Mouse (Mus musculus) left cerebral cortex, postnatal 14 days (tissue): ENCODE measurements around the gene Slc4a10. TPM values are rescaled to one million over a fixed set of nuclear protein-coding genes. Genes with fewer than 3 reads are reported as not detected.
"Not testable (repeated sequence)": the region's sequence is repeated elsewhere in the genome, so short reads cannot be mapped to it uniquely, and the experiment has no call there.

Experiments used
- DNase-seq, 2 experiments: peaks; one replicate each; pipeline ENCODE4 v3.0.0; 2021 to 2022; ENCODE audit warnings: low spot score in 2 of 2, mixed read lengths in 1 of 2
- intact Hi-C: fragments of 180-260 bp; cut with DNase I; formaldehyde crosslinking; loops from one replicate; pipeline ENCODE4 v1.15.1; 2025
- long read RNA-seq, 2 experiments: library from polyadenylated mRNA; stranded (forward); transcript quantifications; one replicate each; pipeline ENCODE4 v2.0.0; 2021
- total RNA-seq, 2 experiments: library from RNA; stranded (reverse); gene quantifications; 2 replicates each; pipeline ENCODE4 v1.2.3; 2021

The Slc4a10 gene
- total RNA-seq: 100 to 1,000 TPM; 191 to 198 TPM
- long read RNA-seq, experiment 1, full-length matches to known transcripts: 34 of 93 reads
- long read RNA-seq, experiment 1, partial matches to known transcripts: 42 of 93 reads
- long read RNA-seq, experiment 1, other reads (novel, unspliced or antisense): 17 of 93 reads
- long read RNA-seq, experiment 2, full-length matches to known transcripts: 19 of 76 reads
- long read RNA-seq, experiment 2, partial matches to known transcripts: 38 of 76 reads
- long read RNA-seq, experiment 2, other reads (novel, unspliced or antisense): 19 of 76 reads

- intact Hi-C loops: loop anchor here (5.0 kb wide), 1 partner anchor 411 kb away; no protein-coding TSS in a partner anchor
These were observed at the start of gene Slc4a10 for GRCm38 (mm10) chr2:62046421-62046845. Slc4a10 (plus strand) TSS chr2:62046462.

GRCm38 (mm10) chr2:62001251-62001650 is 45.0 kb upstream of the Slc4a10 start:
- intact Hi-C loops, DNase-seq: not testable (repeated sequence)

More at GRCm38 (mm10) chr2:62046421-62046845, at the start of gene Slc4a10:
- DNase-seq: peak; percentile 69 to 73

GRCm38 (mm10) chr2:62018209-62018608 is 28.1 kb upstream of the Slc4a10 start:
- intact Hi-C loops: no loop called here

GRCm38 (mm10) chr2:62046861-62047503 is 720 bp downstream of the Slc4a10 start:
- intact Hi-C loops: loop anchor here (5.0 kb wide), 1 partner anchor 410 kb away; no protein-coding TSS in a partner anchor
- peak; percentile 17 to 45 for DNase-seq

More at GRCm38 (mm10) chr2:62018209-62018608, 28.1 kb upstream of the Slc4a10 start:
- DNase-seq: no peak

GRCm38 (mm10) chr2:62047504-62048005 is 1.3 kb downstream of the Slc4a10 start:
- peak; percentile 76 to 84 for DNase-seq
- intact Hi-C loops: loop anchor here (5.0 kb wide), 1 partner anchor 410 kb away; no protein-coding TSS in a partner anchor

- DNase-seq: peak in 1 of 2 experiments; percentile 18
- intact Hi-C loops: loop anchor here (5.0 kb wide), 1 partner anchor 409 kb away; no protein-coding TSS in a partner anchor
These were observed 1.9 kb downstream of the Slc4a10 start for GRCm38 (mm10) chr2:62048116-62048515.

- intact Hi-C loops: no loop called here
- no peak for DNase-seq
These were observed 30.2 kb downstream of the Slc4a10 start for GRCm38 (mm10) chr2:62076512-62076911.

GRCm38 (mm10) chr2:62087566-62087965 is 41.3 kb downstream of the Slc4a10 start:
- intact Hi-C loops: no loop called here
- DNase-seq: no peak

- intact Hi-C loops: no loop called here
- DNase-seq: no peak
These were observed 42.5 kb downstream of the Slc4a10 start for GRCm38 (mm10) chr2:62088715-62089114.

- no peak for DNase-seq
- intact Hi-C loops: no loop called here
These were observed 42.9 kb downstream of the Slc4a10 start for GRCm38 (mm10) chr2:62089208-62089607.

- no peak for DNase-seq
- intact Hi-C loops: no loop called here
These were observed 54.3 kb downstream of the Slc4a10 start for GRCm38 (mm10) chr2:62100526-62100925.

GRCm38 (mm10) chr2:62115346-62115745 is 69.1 kb downstream of the Slc4a10 start:
- DNase-seq: peak; percentile 31 to 32
- intact Hi-C loops: no loop called here

GRCm38 (mm10) chr2:62129975-62130374 is 83.7 kb downstream of the Slc4a10 start:
- no peak for DNase-seq
- intact Hi-C loops: no loop called here

GRCm38 (mm10) chr2:62134911-62135310 is 88.6 kb downstream of the Slc4a10 start:
- intact Hi-C loops: no loop called here
- DNase-seq: no peak

- peak; percentile 28 to 36 for DNase-seq
- intact Hi-C loops: no loop called here
These were observed 101.4 kb downstream of the Slc4a10 start for GRCm38 (mm10) chr2:62147636-62148035.

GRCm38 (mm10) chr2:62149421-62149820 is 103.2 kb downstream of the Slc4a10 start:
- intact Hi-C loops: no loop called here
- DNase-seq: no peak

- intact Hi-C loops: no loop called here
- DNase-seq: peak; percentile 18 to 25
These were observed 104.6 kb downstream of the Slc4a10 start for GRCm38 (mm10) chr2:62150830-62151229.

- DNase-seq: no peak
- intact Hi-C loops: no loop called here
These were observed 163.8 kb downstream of the Slc4a10 start for GRCm38 (mm10) chr2:62210109-62210508.

GRCm38 (mm10) chr2:62211106-62211505 is 164.8 kb downstream of the Slc4a10 start:
- no peak for DNase-seq
- intact Hi-C loops: no loop called here

- intact Hi-C loops: no loop called here
These were observed 181.3 kb downstream of the Slc4a10 start for GRCm38 (mm10) chr2:62227563-62227962.

More at GRCm38 (mm10) chr2:62227563-62227962, 181.3 kb downstream of the Slc4a10 start:
- no peak for DNase-seq
